Mouse (Mus musculus) spleen, adult 2 months (tissue): Measurements from ENCODE around the gene Stk4. TPM values are rescaled to one million over a fixed set of nuclear protein-coding genes. Genes with fewer than 3 reads are reported as not detected.
"Not testable (repeated sequence)": the region's sequence is repeated elsewhere in the genome, so short reads cannot be mapped to it uniquely, and the experiment has no call there.

ENCODE experiments used
- DNase-seq, 2 experiments: peaks; one replicate each; pipeline versions ENCODE4 v3.0.0 to v3.0.0-alpha.2; 2012 to 2021; ENCODE audit warnings: low spot score in 2 of 2, low read depth in 1 of 2
- H3K27ac ChIP-seq: fragments of 200-500 bp; 2 replicates; pipeline ENCODE4 v1.5.1; 2012; ENCODE audit warnings: low read length, inconsistent platforms; ENCODE audit not compliant: insufficient read depth
- H3K27me3 ChIP-seq: fragments of 200-500 bp; 2 replicates; pipeline ENCODE4 v1.6.1; 2012; ENCODE audit warnings: mild to moderate bottlenecking, moderate library complexity, low read length, inconsistent platforms; ENCODE audit not compliant: control insufficient read depth, insufficient read depth
- H3K36me3 ChIP-seq: fragments of 200-500 bp; 2 replicates; pipeline ENCODE4 v1.6.1; 2012; ENCODE audit warnings: mild to moderate bottlenecking, low read length, inconsistent platforms; ENCODE audit not compliant: control insufficient read depth, insufficient read depth
- H3K4me1 ChIP-seq: fragments of 200-500 bp; 2 replicates; pipeline ENCODE4 v1.6.1; 2011; ENCODE audit warnings: inconsistent platforms; ENCODE audit not compliant: control insufficient read depth, insufficient read depth, insufficient read length
- H3K4me3 ChIP-seq: fragments of 200-500 bp; 2 replicates; pipeline ENCODE4 v1.5.1; 2011; ENCODE audit warnings: mild to moderate bottlenecking, inconsistent platforms; ENCODE audit not compliant: insufficient read depth, insufficient read length; ENCODE audit errors: extremely low read depth
- CTCF ChIP-seq: fragments of 200-500 bp; IDR thresholded peaks from 2 replicates; pipeline ENCODE4 v1.5.1; 2011; ENCODE audit warnings: mild to moderate bottlenecking, inconsistent platforms; ENCODE audit not compliant: insufficient read depth, insufficient read length, insufficient replicate concordance; ENCODE audit errors: extremely low read depth
- POLR2A ChIP-seq: fragments of 200-500 bp; IDR thresholded peaks from 2 replicates; pipeline ENCODE4 v1.6.1; 2011; ENCODE audit warnings: low read depth, low read length, inconsistent platforms
- WGBS: fragments of 180-500 bp; shearing (Covaris S2); methylation state at CpG from one replicate; pipeline ENCODE4 v1.1.7; 2018; 5-methylcytosine and 5-hydroxymethylcytosine counted together
- polyA plus RNA-seq: library from polyadenylated mRNA; depleted of rRNA; stranded (reverse); fragments of >200 nt; gene quantifications from 2 replicates; pipeline ENCODE4 v1.2.3, GENCODE M21; 2012

Gene Stk4
- polyA plus RNA-seq, 1 experiment, result 31.6 TPM

GRCm38 (mm10) chr2:164040949-164041348, 29.2 kb upstream of the Stk4 start:
- Histone ChIP-seq H3K27me3 (no peaks in the 10 kb centered on the region), H3K27ac (no peak overlapping the region), H3K36me3 (no peaks in the 10 kb centered on the region), H3K4me1 (no peaks in the 10 kb centered on the region), H3K4me3 (no peak overlapping the region)
- TF ChIP-seq CTCF (no peak), POLR2A (no peak)
- WGBS, result 77% methylated on average over 6 of the region's 6 CpGs
- no peak for DNase-seq

- Histone ChIP-seq H3K36me3 (no peaks in the 10 kb centered on the region), H3K27me3 (no peaks in the 10 kb centered on the region), H3K4me1 (no peaks in the 10 kb centered on the region), H3K27ac (no peak overlapping the region), H3K4me3 (no peak overlapping the region)
- 93% methylated on average over 2 of the region's 2 CpGs for WGBS
- TF ChIP-seq POLR2A (no peak), CTCF (no peak)
- no peak for DNase-seq
Observed at GRCm38 (mm10) chr2:164041523-164041922, 28.6 kb upstream of the Stk4 start.

GRCm38 (mm10) chr2:164047197-164047690, 22.9 kb upstream of the Stk4 start:
- WGBS, result 7% methylated on average over 16 of the region's 16 CpGs
- peaks cover 4% of the 10 kb centered on the region; the same call in 1 of the 2 replicates for H3K36me3 ChIP-seq
- no peaks in the 10 kb centered on the region for H3K27me3 ChIP-seq
- peak; percentile 35 to 42 for DNase-seq
- no peaks in the 10 kb centered on the region for H3K4me1 ChIP-seq
- H3K4me3 ChIP-seq, result peak overlapping the region; percentile 41; the same call in 1 of the 2 replicates
- no peak for TF ChIP-seq CTCF
- H3K27ac ChIP-seq, result no peak overlapping the region

GRCm38 (mm10) chr2:164053767-164054166, 16.4 kb upstream of the Stk4 start:
- no peak for TF ChIP-seq POLR2A
- TF ChIP-seq CTCF, result no peak
- Histone ChIP-seq H3K4me3 (no peak overlapping the region), H3K36me3 (peaks cover 44% of the 10 kb centered on the region), H3K27me3 (no peaks in the 10 kb centered on the region), H3K27ac (no peak overlapping the region), H3K4me1 (no peaks in the 10 kb centered on the region)
- no peak for DNase-seq
- WGBS, result 87% methylated on average over 8 of the region's 8 CpGs

- no peak for DNase-seq
- no peak overlapping the region for H3K27ac ChIP-seq
- 88% methylated on average over 8 of the region's 8 CpGs for WGBS
- TF ChIP-seq CTCF, result no peak
- TF ChIP-seq POLR2A, result no peak
- no peak overlapping the region for H3K4me3 ChIP-seq
- H3K27me3 ChIP-seq, result no peaks in the 10 kb centered on the region
- peaks cover 52% of the 10 kb centered on the region for H3K36me3 ChIP-seq
- no peaks in the 10 kb centered on the region for H3K4me1 ChIP-seq
Observed at GRCm38 (mm10) chr2:164054671-164055070, 15.5 kb upstream of the Stk4 start.

GRCm38 (mm10) chr2:164059634-164060235, 10.4 kb upstream of the Stk4 start:
- H3K36me3 ChIP-seq, result peaks cover 64% of the 10 kb centered on the region

GRCm38 (mm10) chr2:164070765-164071436, 779 bp downstream of the Stk4 start, which contains the start of gene Tomm34:
Tomm34 (minus strand) TSS chr2:164071169.
- no peaks in the 10 kb centered on the region for H3K27me3 ChIP-seq
- no peaks in the 10 kb centered on the region; the same call in 1 of the 2 replicates for H3K4me1 ChIP-seq
- DNase-seq, result peak; percentile 75 to 97
- under 1% methylated on average over 54 of the region's 55 CpGs for WGBS
- peak within 1 kb of the TSS; percentile 90 for H3K4me3 ChIP-seq
- peaks cover 6% of the 10 kb centered on the region for H3K36me3 ChIP-seq
- peak within 1 kb of the TSS; percentile 88 for H3K27ac ChIP-seq
- peak; percentile 96 for TF ChIP-seq POLR2A
- TF ChIP-seq CTCF, result no peak

More at GRCm38 (mm10) chr2:164059634-164060235, 10.4 kb upstream of the Stk4 start:
- no peak for DNase-seq
- Histone ChIP-seq H3K4me1 (no peaks in the 10 kb centered on the region), H3K27me3 (no peaks in the 10 kb centered on the region), H3K4me3 (no peak overlapping the region), H3K27ac (no peak overlapping the region)
- TF ChIP-seq CTCF, result no peak
- no peak for TF ChIP-seq POLR2A
- 95% methylated on average over 8 of the region's 8 CpGs for WGBS

GRCm38 (mm10) chr2:164071437-164071820, 1.3 kb downstream of the Stk4 start:
- H3K4me1 ChIP-seq, H3K36me3 ChIP-seq, H3K27me3 ChIP-seq, DNase-seq: not testable (repeated sequence)
- WGBS, result 75% methylated on average over 11 of the region's 11 CpGs
- Histone ChIP-seq H3K27ac (peak overlapping the region; percentile 32; the same call in 1 of the 2 replicates), H3K4me3 (peak overlapping the region; percentile 11; the same call in 1 of the 2 replicates)
